Mouse (Mus musculus): ENCODE measurements at regions not wholly inside any gene's neighbourhood (a gene's known extent, or its start where the extent isn't known, plus 50 kb on each side); places are given as distances from the start of the nearest gene placed in this dataset.

GRCm38 (mm10) chr2:170205591-170206441, 57.9 kb upstream of the Zfp217 start:
- Histone ChIP-seq H3K27ac (replicated peaks; ENCODE audit: low read depth, low read length) (0 out of 2 replicates have a peak overlapping the region, but pooled peaks have one; percentile 5), H3K36me3 (ENCODE audit: control insufficient read depth, insufficient read depth, low read length) (no peaks in the 10 kb centered on the region), H3K27me3 (ENCODE audit: control insufficient read depth, insufficient read depth, low read length) (no peaks in the 10 kb centered on the region), H3K4me2 (ENCODE audit: low read length) (peak overlapping the region; percentile 51), H3K9me3 (ENCODE audit: control insufficient read depth, low read length) (no peaks in the 10 kb centered on the region), H3K4me1 (ENCODE audit: control insufficient read depth, insufficient read depth, low read length) (peaks cover 9% of the 10 kb centered on the region; the same call in 1 of the 2 replicates), H3K4me3 (replicated peaks; ENCODE audit: low read depth, low read length) (peak overlapping the region; percentile 15), H3K9ac (replicated peaks; ENCODE audit: low read length) (peak overlapping the region; percentile 13; the same call in 1 of the 2 replicates)
- no peak for ATAC-seq (ENCODE audit: low FRiP score, low TSS enrichment)
- peak; percentile 56 for DNase-seq
- 2% methylated on average over 17 of the region's 17 CpGs for WGBS

- WGBS: 38% methylated on average over 10 of the region's 10 CpGs
These were observed 57.0 kb upstream of the Zfp217 start for GRCm38 (mm10) chr2:170204768-170205514.

GRCm38 (mm10) chr2:170203496-170203895, 55.6 kb upstream of the Zfp217 start:
- Histone ChIP-seq H3K4me1 (ENCODE audit: control insufficient read depth, insufficient read depth, low read length) (peaks cover 9% of the 10 kb centered on the region; the same call in 1 of the 2 replicates), H3K9ac (replicated peaks; ENCODE audit: low read length) (no peak overlapping the region), H3K27ac (replicated peaks; ENCODE audit: low read depth, low read length) (no peak overlapping the region), H3K4me2 (ENCODE audit: low read length) (no peak overlapping the region), H3K36me3 (ENCODE audit: control insufficient read depth, insufficient read depth, low read length) (no peaks in the 10 kb centered on the region), H3K4me3 (replicated peaks; ENCODE audit: low read depth, low read length) (no peak overlapping the region), H3K9me3 (ENCODE audit: control insufficient read depth, low read length) (no peaks in the 10 kb centered on the region), H3K27me3 (ENCODE audit: control insufficient read depth, insufficient read depth, low read length) (no peaks in the 10 kb centered on the region)
- ATAC-seq (ENCODE audit: low FRiP score, low TSS enrichment): no peak
- 93% methylated on average over 5 of the region's 5 CpGs for WGBS
- no peak for DNase-seq

More at GRCm38 (mm10) chr2:170204768-170205514, 57.0 kb upstream of the Zfp217 start:
- no peak overlapping the region for H3K9ac ChIP-seq (replicated peaks; ENCODE audit: low read length)
- DNase-seq: no peak
- H3K9me3 ChIP-seq (ENCODE audit: control insufficient read depth, low read length): no peaks in the 10 kb centered on the region
- H3K27me3 ChIP-seq (ENCODE audit: control insufficient read depth, insufficient read depth, low read length): no peaks in the 10 kb centered on the region
- H3K27ac ChIP-seq (replicated peaks; ENCODE audit: low read depth, low read length): no peak overlapping the region
- peak overlapping the region; percentile 51 for H3K4me2 ChIP-seq (ENCODE audit: low read length)
- H3K4me1 ChIP-seq (ENCODE audit: control insufficient read depth, insufficient read depth, low read length): peaks cover 9% of the 10 kb centered on the region; the same call in 1 of the 2 replicates
- H3K36me3 ChIP-seq (ENCODE audit: control insufficient read depth, insufficient read depth, low read length): no peaks in the 10 kb centered on the region
- H3K4me3 ChIP-seq (replicated peaks; ENCODE audit: low read depth, low read length): peak overlapping the region; percentile 15; the same call in 1 of the 2 replicates
- no peak for ATAC-seq (ENCODE audit: low FRiP score, low TSS enrichment)

GRCm38 (mm10) chr2:170201816-170202371, 54.0 kb upstream of the Zfp217 start:
- no peak for DNase-seq
- no peak overlapping the region for H3K9ac ChIP-seq (replicated peaks; ENCODE audit: low read length)
- H3K4me3 ChIP-seq (replicated peaks; ENCODE audit: low read depth, low read length): no peak overlapping the region
- no peak for ATAC-seq (ENCODE audit: low FRiP score, low TSS enrichment)
- no peak overlapping the region for H3K4me2 ChIP-seq (ENCODE audit: low read length)
- peaks cover 9% of the 10 kb centered on the region; the same call in 1 of the 2 replicates for H3K4me1 ChIP-seq (ENCODE audit: control insufficient read depth, insufficient read depth, low read length)
- no peaks in the 10 kb centered on the region for H3K36me3 ChIP-seq (ENCODE audit: control insufficient read depth, insufficient read depth, low read length)
- 74% methylated on average over 10 of the region's 10 CpGs for WGBS
- H3K27ac ChIP-seq (replicated peaks; ENCODE audit: low read depth, low read length): no peak overlapping the region
- no peaks in the 10 kb centered on the region for H3K9me3 ChIP-seq (ENCODE audit: control insufficient read depth, low read length)
- H3K27me3 ChIP-seq (ENCODE audit: control insufficient read depth, insufficient read depth, low read length): no peaks in the 10 kb centered on the region

Measured in midbrain, embryonic 14.5 days (tissue).